Mouse (Mus musculus) layer of hippocampus, postnatal 25 days (tissue): ENCODE measurements around the gene Zbtb8os. TPM values are rescaled to one million over a fixed set of nuclear protein-coding genes. Genes with fewer than 3 reads are reported as not detected.
"Not testable (repeated sequence)": the region's sequence is repeated elsewhere in the genome, so short reads cannot be mapped to it uniquely, and the experiment has no call there.

ENCODE experiments used
- DNase-seq, 2 experiments: peaks; one replicate each; pipeline ENCODE4 v3.0.0; 2022; ENCODE audit warnings: mixed read lengths in 2 of 2, low spot score in 1 of 2; ENCODE audit errors: extremely low spot score in 1 of 2
- total RNA-seq, 2 experiments: library from RNA; stranded (reverse); gene quantifications; 2 replicates each; pipeline ENCODE4 v1.2.3; 2021

The Zbtb8os gene
- total RNA-seq, 2 experiments from 2014 or later: 30.5 to 33.9 TPM

GRCm38 (mm10) chr4:129324756-129325155 lies 10.7 kb upstream of the Zbtb8os start:
- no peak for DNase-seq

- no peak for DNase-seq
Measured at GRCm38 (mm10) chr4:129326191-129326590, 9.3 kb upstream of the Zbtb8os start.

DNA sequence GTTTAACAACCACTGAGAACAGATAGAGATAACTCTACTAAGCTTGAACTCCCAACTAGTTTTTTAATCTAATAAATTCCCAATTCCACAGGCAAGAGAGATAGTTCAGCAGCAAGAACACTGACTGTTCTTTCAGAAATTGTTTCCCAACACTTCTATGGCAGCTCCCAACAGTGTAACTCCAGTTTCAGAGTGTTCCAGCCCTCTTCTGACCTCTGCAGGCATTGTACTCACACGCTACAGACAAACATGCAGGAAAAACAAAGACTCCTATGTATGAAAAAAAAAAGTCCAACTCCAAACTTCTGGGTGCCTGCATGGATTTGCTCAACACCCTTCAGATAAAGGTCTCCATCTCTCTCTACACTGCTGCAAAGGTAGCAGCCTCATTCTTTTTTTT lies 2.6 kb upstream of the Zbtb8os start:
- DNase-seq: no peak

GRCm38 (mm10) chr4:129334677-129335215 lies 749 bp upstream of the Zbtb8os start:
- peak in 1 of 2 experiments; percentile 24 for DNase-seq

DNA sequence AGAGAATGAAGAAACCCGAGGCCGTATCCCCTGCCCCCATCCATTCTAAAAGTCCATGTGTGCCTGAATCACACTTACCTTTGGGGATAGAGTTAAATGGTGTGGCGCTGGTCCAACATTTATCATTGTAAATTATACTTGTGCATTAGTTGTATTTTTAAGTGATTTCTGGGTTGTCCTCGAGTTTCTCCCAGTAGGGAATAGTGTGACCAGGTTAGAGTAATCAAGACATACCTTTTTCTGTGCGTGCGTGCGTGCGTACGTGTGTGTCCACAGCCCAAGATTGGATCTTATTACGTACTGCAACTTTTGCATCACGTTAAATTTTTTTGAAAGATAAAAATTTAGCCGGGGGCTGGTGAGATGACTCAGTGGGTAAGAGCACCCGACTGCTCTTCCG lies 796 bp downstream of the Zbtb8os start:
- DNase-seq: no peak

- DNase-seq: no peak
Measured at GRCm38 (mm10) chr4:129339743-129340142, 4.2 kb downstream of the Zbtb8os start.

DNA sequence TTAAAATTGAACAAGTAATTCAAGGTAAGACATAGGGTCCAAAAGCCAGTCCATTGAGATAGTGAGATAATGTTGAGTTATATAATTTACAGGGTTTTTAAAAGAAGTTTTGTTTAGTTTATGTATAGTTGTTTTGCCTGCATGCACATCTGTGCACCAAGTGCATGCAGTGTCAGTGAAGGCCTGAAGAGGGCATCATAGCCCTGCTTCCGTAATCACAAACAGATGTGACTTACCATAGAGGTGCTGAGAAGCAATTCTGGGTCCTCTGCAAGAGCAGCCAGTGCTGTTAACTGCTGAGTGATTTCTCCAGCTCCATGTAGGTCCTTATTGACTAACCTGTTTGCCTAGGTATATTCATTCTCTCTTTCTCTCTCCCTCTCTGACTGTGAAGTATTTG lies 6.4 kb downstream of the Zbtb8os start:
- no peak for DNase-seq

GRCm38 (mm10) chr4:129342705-129343104 lies 7.2 kb downstream of the Zbtb8os start:
- no peak for DNase-seq

DNA sequence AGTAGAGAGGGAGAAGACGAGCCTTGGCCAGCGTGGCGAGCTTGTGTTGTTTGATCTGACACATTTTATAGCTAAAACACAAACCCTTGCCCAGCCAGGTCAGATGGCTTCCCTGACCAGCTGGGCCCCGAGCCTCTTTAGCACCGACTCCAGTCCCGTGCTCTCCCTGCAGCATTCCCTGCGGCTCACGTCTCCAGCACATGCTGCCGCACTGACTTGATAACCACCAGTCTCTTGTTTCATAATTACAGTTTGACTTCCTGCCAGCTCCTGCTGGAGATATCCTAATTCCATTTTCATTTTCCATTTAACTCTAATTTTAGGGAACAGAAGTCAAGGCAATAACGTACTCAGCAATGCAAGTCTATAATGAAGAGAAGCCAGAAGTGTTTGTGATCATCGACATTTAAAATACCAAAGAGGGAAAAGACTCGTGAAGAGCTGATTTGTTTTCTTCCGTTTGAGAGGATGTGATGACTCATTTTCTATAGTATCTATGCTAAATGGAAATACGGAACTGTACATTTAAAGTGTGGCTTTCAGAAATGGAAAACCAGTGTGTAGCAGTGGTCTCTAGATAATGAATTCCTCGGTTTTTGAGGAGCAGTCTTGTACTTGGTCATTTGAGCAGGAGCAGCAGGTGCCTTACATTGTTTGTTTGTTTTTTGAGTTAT lies 11.1 kb downstream of the Zbtb8os start:
- peak; percentile 10 to 14 for DNase-seq

- DNase-seq: peak; percentile 48 to 82
Measured at GRCm38 (mm10) chr4:129350644-129351043, 15.1 kb downstream of the Zbtb8os start.

GRCm38 (mm10) chr4:129351111-129351510 lies 15.6 kb downstream of the Zbtb8os start:
- DNase-seq: peak; percentile 6 to 22

GRCm38 (mm10) chr4:129353176-129353575 lies 17.7 kb downstream of the Zbtb8os start:
- no peak for DNase-seq

- peak in 1 of 2 experiments; percentile 10 for DNase-seq
Measured at GRCm38 (mm10) chr4:129354236-129354635, 18.7 kb downstream of the Zbtb8os start.

DNA sequence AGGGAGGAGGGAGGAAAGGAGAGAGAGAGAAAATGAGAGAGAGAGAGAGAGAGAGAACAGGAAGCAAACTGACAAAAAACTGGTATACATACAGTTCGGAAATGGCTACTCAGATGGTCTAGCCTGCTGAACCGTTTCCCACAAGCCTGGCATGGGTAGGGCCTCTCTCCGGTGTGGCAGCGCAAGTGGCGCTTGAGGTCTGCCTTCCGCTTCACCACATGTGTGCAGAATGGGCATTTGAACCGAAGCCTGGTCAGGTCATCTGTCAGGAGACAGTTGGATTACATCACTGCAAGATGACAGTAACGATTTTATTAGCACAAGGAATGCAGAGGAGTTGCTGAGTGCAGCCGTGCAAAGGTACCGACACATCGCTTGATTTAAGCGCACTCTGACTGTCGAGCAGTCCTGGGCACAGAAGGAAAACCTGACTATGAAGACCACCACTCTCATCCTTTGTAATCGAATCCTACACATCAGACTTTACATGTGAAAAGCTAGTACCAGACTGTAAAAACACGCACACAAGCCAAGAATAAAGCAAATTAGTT lies 22.2 kb downstream of the Zbtb8os start:
- DNase-seq: no peak

GRCm38 (mm10) chr4:129362238-129362637 lies 26.7 kb downstream of the Zbtb8os start:
- DNase-seq: not testable (repeated sequence)

- DNase-seq: no peak
Measured at GRCm38 (mm10) chr4:129362771-129363170, 27.3 kb downstream of the Zbtb8os start.

DNA sequence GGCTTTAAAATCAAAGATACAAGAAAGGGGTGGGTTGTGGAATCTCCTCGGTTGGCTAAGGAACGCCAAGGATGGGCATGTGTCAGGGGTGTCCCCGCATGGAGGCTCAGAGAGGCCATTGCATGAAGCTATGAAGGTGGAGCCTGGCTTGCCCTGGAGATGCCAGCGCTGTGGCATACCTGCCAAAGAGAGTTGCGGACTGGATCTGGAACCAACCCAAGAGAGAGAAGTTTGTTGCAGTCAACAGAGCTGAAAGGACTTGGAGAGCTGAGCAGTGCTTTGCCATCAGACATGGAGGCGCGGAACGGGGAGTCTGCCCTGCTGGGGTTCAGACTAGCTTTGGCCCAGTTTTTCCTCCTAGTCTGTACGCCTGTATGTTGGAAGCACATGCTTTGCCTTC lies 28.0 kb downstream of the Zbtb8os start:
- DNase-seq: no peak

DNA sequence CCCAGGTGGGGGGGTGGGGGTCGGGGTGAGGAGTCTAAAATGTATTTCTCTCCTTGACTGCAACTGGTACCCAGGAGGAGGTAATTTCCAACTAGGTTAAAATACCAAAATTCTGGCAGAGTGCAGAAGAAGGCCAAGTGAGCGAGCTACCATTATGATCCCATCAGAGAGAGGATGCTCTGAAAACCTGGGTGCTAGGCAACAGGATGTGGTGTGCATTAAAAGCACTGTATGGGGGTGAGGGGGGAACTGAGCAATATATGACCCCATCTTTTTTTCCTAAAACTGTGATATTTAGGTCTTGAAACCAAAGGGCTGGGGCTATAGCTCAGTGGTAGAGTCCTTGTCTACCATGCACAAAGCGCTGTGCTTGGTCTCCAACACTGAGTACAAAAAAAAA lies 28.9 kb downstream of the Zbtb8os start:
- DNase-seq: no peak

GRCm38 (mm10) chr4:129365224-129365623 lies 29.7 kb downstream of the Zbtb8os start:
- DNase-seq: no peak

GRCm38 (mm10) chr4:129371391-129371790 lies 35.9 kb downstream of the Zbtb8os start:
- DNase-seq: no peak

DNA sequence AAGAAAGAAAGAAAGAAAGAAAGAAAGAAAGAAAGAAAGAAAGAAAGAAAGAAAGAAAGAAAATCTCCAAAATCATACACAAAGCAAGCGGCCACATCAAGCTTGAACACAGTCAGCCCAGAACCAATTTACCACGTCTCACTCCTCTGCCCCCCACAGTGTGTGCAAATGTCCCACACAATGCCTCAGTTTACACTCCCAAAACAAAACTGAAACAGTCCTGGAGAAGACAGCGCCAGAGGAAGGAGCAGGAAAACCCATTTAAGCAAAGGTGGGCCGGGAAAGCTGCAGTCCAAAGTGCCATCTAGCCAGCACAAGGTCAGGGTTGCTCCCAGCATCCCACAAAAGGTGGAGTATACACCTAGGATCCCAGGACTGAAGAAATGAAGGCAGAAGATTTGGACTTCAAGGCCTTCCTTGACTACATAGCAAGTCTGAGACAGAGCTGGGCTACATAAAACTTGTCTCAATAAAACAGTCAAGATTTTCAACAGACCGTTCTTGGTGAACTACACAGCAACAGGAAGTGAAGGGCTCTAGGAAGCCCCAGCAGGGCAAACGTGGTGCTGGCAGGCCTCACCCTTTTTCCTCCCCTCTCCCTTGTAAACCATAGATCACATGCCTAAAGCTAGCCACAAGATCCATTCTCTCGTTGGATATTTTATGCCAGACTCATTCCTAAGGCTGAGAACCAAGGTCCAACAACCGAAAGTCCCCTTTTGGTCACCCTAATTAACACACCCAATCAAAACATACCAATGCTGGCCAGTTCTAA lies 37.9 kb downstream of the Zbtb8os start:
- no peak for DNase-seq
